Mouse (Mus musculus): ENCODE data around the gene Adamts17. TPM values are rescaled to one million over a fixed set of nuclear protein-coding genes. Genes with fewer than 3 reads are reported as not detected.

Gene Adamts17
- total and polyA plus RNA-seq, 3 experiments = not detected

GRCm38 (mm10) chr7:66966541-66967205 lies 127.1 kb downstream of the Adamts17 start:
- no peak overlapping the region for H3K4me3 ChIP-seq (replicated peaks in 1 of 3; ENCODE audit: low read depth in 2 of 3, low read length in 2 of 3, poor library complexity in 1 of 3)
- DNase-seq (ENCODE audit: extremely low read depth) = no peak
- no peaks in the 10 kb centered on the region for H3K79me2 ChIP-seq (replicated peaks; ENCODE audit: control insufficient read depth, extremely low read depth, insufficient read depth, poor library complexity, severe bottlenecking)
- no peaks in the 10 kb centered on the region for H3K4me1 ChIP-seq (ENCODE audit: control insufficient read depth in 1 of 2, insufficient read depth in 2 of 2)
- no peak overlapping the region for H3K27ac ChIP-seq (ENCODE audit: insufficient read depth, low read depth)
- in situ Hi-C loops (cut with MboI; ENCODE audit: low pct_ligation_motif_present, low pct_unique_long_range_greater_than_20kb, low sequenced_read_pairs) = no loop called here
- H3K9ac ChIP-seq (ENCODE audit: insufficient read depth, low read depth) = no peak overlapping the region
- H3K36me3 ChIP-seq (replicated peaks in 1 of 2; ENCODE audit: control insufficient read depth in 1 of 2, insufficient read depth in 1 of 2, low read length in 1 of 2) = no peaks in the 10 kb centered on the region
- TF ChIP-seq NRF1 (IDR thresholded peaks at IDR 0.05; ENCODE audit: low read depth, low read length) (no peak), EP300 (IDR thresholded peaks at IDR 0.05; ENCODE audit: low read length) (no peak), UBTF (IDR thresholded peaks at IDR 0.05; ENCODE audit: low read depth, low read length) (no peak), POLR2AphosphoS2 (IDR thresholded peaks at IDR 0.05; ENCODE audit: low read depth, low read length) (no peak), JUND (conservative IDR thresholded peaks at IDR 0.05; ENCODE audit: low read depth, low read length) (no peak), ETS1 (conservative IDR thresholded peaks at IDR 0.05; ENCODE audit: low read depth, low read length) (no peak), BHLHE40 (IDR thresholded peaks at IDR 0.05; ENCODE audit: low read depth, low read length) (no peak), ZNF384 (IDR thresholded peaks at IDR 0.05; ENCODE audit: low read depth, low read length) (no peak), PAX5 (IDR thresholded peaks at IDR 0.05; ENCODE audit: low read length) (no peak), SIN3A (IDR thresholded peaks at IDR 0.05; ENCODE audit: low read length) (no peak), GABPA (IDR thresholded peaks at IDR 0.05; ENCODE audit: insufficient replicate concordance, low read depth, low read length) (no peak), KAT2A (IDR thresholded peaks at IDR 0.05; ENCODE audit: insufficient replicate concordance, low read length) (no peak), HCFC1 (IDR thresholded peaks at IDR 0.05; ENCODE audit: low read depth, low read length) (no peak), POLR2A (IDR thresholded peaks at IDR 0.05; ENCODE audit: low read depth, low read length) (no peak), TCF12 (IDR thresholded peaks at IDR 0.05; ENCODE audit: low read depth, low read length) (no peak), RAD21 (IDR thresholded peaks at IDR 0.05; ENCODE audit: low read depth, low read length) (no peak), USF1 (IDR thresholded peaks at IDR 0.05; ENCODE audit: low read depth, low read length) (no peak), E2F4 (IDR thresholded peaks at IDR 0.05; ENCODE audit: insufficient replicate concordance, low read depth, low read length) (no peak), NELFE (IDR thresholded peaks at IDR 0.05; ENCODE audit: low read depth, low read length) (no peak), MEF2A (IDR thresholded peaks at IDR 0.05; ENCODE audit: borderline replicate concordance, low read depth, low read length) (no peak)
- no peak overlapping the region for H3K4me2 ChIP-seq (ENCODE audit: insufficient read depth, low read depth, poor library complexity, severe bottlenecking)
- H3K27me3 ChIP-seq (replicated peaks) = peaks cover 87% of the 10 kb centered on the region
- dilution Hi-C loops (cut with MboI; ENCODE audit: extremely low pct_ligation_motif_present, extremely low pct_unique_long_range_greater_than_20kb, low sequenced_read_pairs) = no loop called here
- H3K9me3 ChIP-seq (replicated peaks; ENCODE audit: low read length) = no peaks in the 10 kb centered on the region
